Mouse (Mus musculus): ENCODE measurements around the gene Atoh8. TPM values are rescaled to one million over a fixed set of nuclear protein-coding genes. Genes with fewer than 3 reads are reported as not detected.

Gene Atoh8
- polyA plus RNA-seq, 1 experiment, result 9.1 TPM

DNA sequence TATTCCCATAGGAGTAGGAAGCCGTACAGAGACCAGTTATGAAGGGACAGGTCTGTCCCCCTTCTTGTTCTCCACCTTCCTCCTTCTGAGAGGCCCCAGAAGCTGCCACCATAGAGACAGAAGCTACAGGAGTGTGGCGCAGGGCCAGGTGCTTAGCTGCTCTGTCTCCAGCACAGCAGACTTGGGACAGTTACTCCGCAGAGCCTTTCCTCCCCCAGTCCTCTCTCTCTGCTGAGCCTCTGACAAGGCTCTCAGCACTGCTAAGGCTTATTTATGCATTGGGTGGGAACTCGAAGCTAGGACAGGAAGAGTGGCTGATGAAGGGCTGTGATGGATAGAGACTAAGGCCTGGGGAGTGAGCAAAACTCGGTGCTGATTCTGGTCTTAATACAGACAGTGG is 15.8 kb downstream of the Atoh8 start:
- WGBS, result 60% methylated on average over 5 of the region's 5 CpGs
- H3K27me3 ChIP-seq (ENCODE audit: control insufficient read depth, insufficient read depth, low read length), result 0 out of 2 replicates have a peak, but pooled peaks cover 3% of the 10 kb centered on the region
- no peaks in the 10 kb centered on the region for H3K36me3 ChIP-seq (ENCODE audit: control insufficient read depth, insufficient read depth, low read length)
- H3K4me1 ChIP-seq (ENCODE audit: control insufficient read depth, insufficient read depth, insufficient read length, low read length), result peaks cover 30% of the 10 kb centered on the region
- H3K4me3 ChIP-seq (ENCODE audit: low read depth, low read length), result no peak overlapping the region
- TF ChIP-seq CTCF (IDR thresholded peaks at IDR 0.05; ENCODE audit: extremely low read depth, insufficient read length, insufficient replicate concordance, low read depth, low read length) (no peak), POLR2A (IDR thresholded peaks at IDR 0.05; ENCODE audit: low read depth, low read length) (no peak)
- H3K27ac ChIP-seq (ENCODE audit: insufficient read depth, low read depth, low read length), result no peak overlapping the region

DNA sequence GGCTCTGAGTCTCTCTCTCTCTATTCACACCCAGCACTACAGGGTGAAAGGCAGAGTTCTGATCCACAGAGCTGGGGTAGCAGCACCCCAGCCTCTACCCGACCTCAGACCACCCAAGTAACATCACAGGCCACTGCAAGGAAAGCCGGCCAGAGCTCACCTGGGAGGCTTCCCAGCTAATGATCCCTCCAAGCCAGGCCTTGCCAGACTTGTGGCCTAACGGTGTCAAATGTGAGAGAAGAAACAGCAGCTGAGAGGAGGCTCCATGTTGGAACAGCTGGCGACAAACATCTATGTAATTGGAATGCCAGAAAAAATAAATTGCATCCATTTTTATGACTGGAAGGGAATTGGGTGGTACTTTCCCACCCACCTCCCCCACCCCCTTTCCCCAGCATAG is 17.1 kb downstream of the Atoh8 start:
- Histone ChIP-seq H3K4me1 (ENCODE audit: control insufficient read depth, insufficient read depth, insufficient read length, low read length) (peaks cover 24% of the 10 kb centered on the region), H3K36me3 (ENCODE audit: control insufficient read depth, insufficient read depth, low read length) (no peaks in the 10 kb centered on the region), H3K4me3 (ENCODE audit: low read depth, low read length) (no peak overlapping the region), H3K27me3 (ENCODE audit: control insufficient read depth, insufficient read depth, low read length) (0 out of 2 replicates have a peak, but pooled peaks cover 3% of the 10 kb centered on the region), H3K27ac (ENCODE audit: insufficient read depth, low read depth, low read length) (no peak overlapping the region)
- TF ChIP-seq POLR2A (IDR thresholded peaks at IDR 0.05; ENCODE audit: low read depth, low read length), result no peak
- 75% methylated on average over 4 of the region's 4 CpGs for WGBS

DNA sequence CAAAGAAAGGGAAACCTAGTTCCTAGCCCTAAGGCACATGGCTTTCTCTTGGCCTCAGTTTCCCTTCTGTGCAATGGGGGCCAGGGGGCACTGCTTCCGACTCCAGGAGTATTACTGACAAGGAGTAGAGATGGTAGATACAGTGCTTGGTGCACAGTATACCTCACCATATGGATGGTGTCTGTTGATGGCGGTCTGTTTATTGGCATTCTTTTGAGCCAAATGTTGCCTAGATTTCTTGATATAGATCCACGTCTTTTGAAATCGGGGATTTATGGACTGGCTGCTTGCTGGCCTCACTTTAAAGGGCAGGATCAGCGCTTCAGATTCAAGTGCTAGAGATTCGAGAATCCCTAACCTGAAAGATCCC is 18.0 kb downstream of the Atoh8 start:
- Histone ChIP-seq H3K36me3 (ENCODE audit: control insufficient read depth, insufficient read depth, low read length) (no peaks in the 10 kb centered on the region), H3K4me3 (ENCODE audit: low read depth, low read length) (no peak overlapping the region), H3K27me3 (ENCODE audit: control insufficient read depth, insufficient read depth, low read length) (0 out of 2 replicates have a peak, but pooled peaks cover 2% of the 10 kb centered on the region), H3K27ac (ENCODE audit: insufficient read depth, low read depth, low read length) (no peak overlapping the region), H3K4me1 (ENCODE audit: control insufficient read depth, insufficient read depth, insufficient read length, low read length) (peaks cover 27% of the 10 kb centered on the region)
- 53% methylated on average over 6 of the region's 6 CpGs for WGBS
- TF ChIP-seq CTCF (IDR thresholded peaks at IDR 0.05; ENCODE audit: extremely low read depth, insufficient read length, insufficient replicate concordance, low read depth, low read length) (no peak), POLR2A (IDR thresholded peaks at IDR 0.05; ENCODE audit: low read depth, low read length) (no peak)

DNA sequence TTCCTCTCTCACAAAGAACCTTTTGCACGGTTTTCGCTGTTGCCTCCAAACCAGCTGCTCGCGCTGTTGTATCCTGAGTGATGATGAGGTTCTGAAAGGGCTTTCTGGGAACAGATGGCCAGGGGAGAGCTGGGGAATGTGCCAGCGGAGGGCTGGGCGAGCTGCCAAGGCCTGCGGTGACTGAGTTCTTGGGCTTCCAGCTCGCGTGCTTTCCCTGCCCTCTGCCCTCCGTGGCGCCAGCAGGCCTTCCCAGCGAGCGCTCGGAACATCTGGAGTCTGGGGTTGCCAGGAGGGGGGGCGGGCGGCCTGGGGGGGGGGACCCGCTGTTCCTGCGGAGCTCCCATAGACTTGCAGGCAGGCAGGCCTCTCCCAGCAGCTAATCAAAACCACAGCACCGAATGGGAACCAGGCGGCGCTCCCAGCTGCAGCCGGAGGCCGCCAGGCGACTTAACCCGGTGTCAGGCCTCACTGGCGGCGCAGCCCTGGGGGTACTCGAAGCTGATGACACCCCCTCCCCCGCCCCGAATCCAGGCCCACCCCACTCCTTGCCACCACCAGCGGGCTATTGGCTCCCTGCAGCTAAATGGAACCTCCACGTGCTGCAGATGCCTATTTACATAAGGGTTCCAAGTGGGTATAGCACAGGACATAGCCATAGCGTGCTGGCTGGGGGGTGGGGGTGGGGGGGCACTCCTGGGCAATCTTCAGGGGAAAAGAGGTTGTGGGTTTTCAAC is 18.5 kb downstream of the Atoh8 start:
- TF ChIP-seq CTCF (IDR thresholded peaks at IDR 0.05; ENCODE audit: extremely low read depth, insufficient read length, insufficient replicate concordance, low read depth, low read length) (no peak), POLR2A (IDR thresholded peaks at IDR 0.05; ENCODE audit: low read depth, low read length) (no peak)
- Histone ChIP-seq H3K4me3 (ENCODE audit: low read depth, low read length) (peak overlapping the region; percentile 18), H3K27ac (ENCODE audit: insufficient read depth, low read depth, low read length) (no peak overlapping the region), H3K36me3 (ENCODE audit: control insufficient read depth, insufficient read depth, low read length) (no peaks in the 10 kb centered on the region), H3K4me1 (ENCODE audit: control insufficient read depth, insufficient read depth, insufficient read length, low read length) (peaks cover 27% of the 10 kb centered on the region), H3K27me3 (ENCODE audit: control insufficient read depth, insufficient read depth, low read length) (no peaks in the 10 kb centered on the region)
- 2% methylated on average over 33 of the region's 33 CpGs for WGBS

DNA sequence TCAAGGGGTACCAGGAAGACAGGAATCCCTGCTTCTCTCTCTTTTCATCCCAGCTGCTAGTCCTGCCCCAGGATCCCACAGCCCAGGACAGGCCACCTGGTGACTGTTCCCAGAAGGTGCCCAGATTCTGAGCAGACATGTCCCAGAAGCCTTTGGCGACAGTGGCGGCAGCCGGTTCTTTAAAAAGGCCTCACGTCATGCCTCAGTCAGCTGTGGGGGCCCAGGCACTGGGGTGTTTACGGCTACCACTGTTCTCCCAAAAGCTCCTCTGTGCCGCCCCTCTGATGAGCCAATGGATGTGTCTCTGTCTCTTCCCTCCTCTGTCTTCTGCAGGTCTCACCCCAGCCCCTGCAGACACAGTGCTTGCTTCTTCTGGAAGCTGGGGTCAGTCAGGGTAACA is 19.8 kb downstream of the Atoh8 start:
- Histone ChIP-seq H3K4me3 (ENCODE audit: low read depth, low read length) (no peak overlapping the region), H3K36me3 (ENCODE audit: control insufficient read depth, insufficient read depth, low read length) (no peaks in the 10 kb centered on the region), H3K27me3 (ENCODE audit: control insufficient read depth, insufficient read depth, low read length) (no peaks in the 10 kb centered on the region), H3K4me1 (ENCODE audit: control insufficient read depth, insufficient read depth, insufficient read length, low read length) (peaks cover 27% of the 10 kb centered on the region), H3K27ac (ENCODE audit: insufficient read depth, low read depth, low read length) (peak overlapping the region; percentile 32)
- 51% methylated on average over 6 of the region's 6 CpGs for WGBS
- TF ChIP-seq POLR2A (IDR thresholded peaks at IDR 0.05; ENCODE audit: low read depth, low read length), result no peak

DNA sequence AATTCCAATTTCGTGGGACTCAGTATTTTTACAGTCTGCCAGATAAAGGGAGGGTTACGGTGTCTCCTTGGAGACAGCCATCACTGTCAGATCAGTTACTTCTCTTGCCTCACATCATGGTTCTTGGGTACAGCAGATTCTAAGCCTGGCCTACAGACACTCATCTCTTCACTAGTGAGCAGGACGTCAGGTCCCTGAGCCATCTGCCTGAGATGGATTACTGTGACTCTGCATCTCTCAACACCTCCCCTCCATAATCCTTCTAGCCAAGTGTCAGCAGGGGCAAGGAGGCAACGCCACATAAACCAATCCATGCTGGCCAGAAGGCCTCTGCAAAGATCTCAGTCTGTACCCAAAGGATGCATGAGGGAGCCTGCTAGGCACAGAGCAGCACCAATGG is 24.0 kb downstream of the Atoh8 start:
- Histone ChIP-seq H3K4me3 (ENCODE audit: low read depth, low read length) (no peak overlapping the region), H3K36me3 (ENCODE audit: control insufficient read depth, insufficient read depth, low read length) (no peaks in the 10 kb centered on the region; the same call in 1 of the 2 replicates), H3K27ac (ENCODE audit: insufficient read depth, low read depth, low read length) (no peak overlapping the region), H3K27me3 (ENCODE audit: control insufficient read depth, insufficient read depth, low read length) (no peaks in the 10 kb centered on the region), H3K4me1 (ENCODE audit: control insufficient read depth, insufficient read depth, insufficient read length, low read length) (peaks cover 7% of the 10 kb centered on the region)
- 87% methylated on average over 4 of the region's 4 CpGs for WGBS
- TF ChIP-seq CTCF (IDR thresholded peaks at IDR 0.05; ENCODE audit: extremely low read depth, insufficient read length, insufficient replicate concordance, low read depth, low read length) (no peak), POLR2A (IDR thresholded peaks at IDR 0.05; ENCODE audit: low read depth, low read length) (no peak)

DNA sequence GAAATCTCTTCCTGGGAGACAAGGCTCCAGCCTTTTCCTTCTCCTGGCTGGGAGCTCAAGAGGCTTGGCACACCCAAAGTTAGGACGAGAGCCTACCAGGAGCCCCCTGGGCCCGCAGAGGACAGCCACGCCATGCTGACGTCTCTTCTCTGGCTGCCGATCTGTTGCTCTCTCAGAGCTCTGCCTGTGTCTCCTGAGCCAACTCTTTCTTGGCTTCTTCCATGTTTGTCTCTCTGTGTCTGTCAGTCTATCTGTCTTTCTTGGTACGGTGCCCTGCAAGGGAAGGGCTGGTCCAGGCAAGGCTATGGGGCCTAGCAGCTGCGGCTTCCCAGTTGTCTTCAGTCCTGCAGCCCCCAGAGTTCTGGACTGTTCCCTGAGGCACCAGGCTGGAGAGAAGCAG is 24.6 kb downstream of the Atoh8 start:
- H3K27ac ChIP-seq (ENCODE audit: insufficient read depth, low read depth, low read length), result no peak overlapping the region
- no peak overlapping the region for H3K4me3 ChIP-seq (ENCODE audit: low read depth, low read length)
- H3K4me1 ChIP-seq (ENCODE audit: control insufficient read depth, insufficient read depth, insufficient read length, low read length), result peaks cover 5% of the 10 kb centered on the region
- WGBS, result 82% methylated on average over 7 of the region's 7 CpGs
- TF ChIP-seq CTCF (IDR thresholded peaks at IDR 0.05; ENCODE audit: extremely low read depth, insufficient read length, insufficient replicate concordance, low read depth, low read length), result no peak
- TF ChIP-seq POLR2A (IDR thresholded peaks at IDR 0.05; ENCODE audit: low read depth, low read length), result no peak
- H3K36me3 ChIP-seq (ENCODE audit: control insufficient read depth, insufficient read depth, low read length), result no peaks in the 10 kb centered on the region; the same call in 1 of the 2 replicates
- no peaks in the 10 kb centered on the region for H3K27me3 ChIP-seq (ENCODE audit: control insufficient read depth, insufficient read depth, low read length)
